Mouse (Mus musculus): ENCODE measurements around the gene Gpr50. TPM values are rescaled to one million over a fixed set of nuclear protein-coding genes. Genes with fewer than 3 reads are reported as not detected.

Gpr50 gene
- polyA plus RNA-seq, 2 experiments, result 2.0 to 3.4 TPM

DNA sequence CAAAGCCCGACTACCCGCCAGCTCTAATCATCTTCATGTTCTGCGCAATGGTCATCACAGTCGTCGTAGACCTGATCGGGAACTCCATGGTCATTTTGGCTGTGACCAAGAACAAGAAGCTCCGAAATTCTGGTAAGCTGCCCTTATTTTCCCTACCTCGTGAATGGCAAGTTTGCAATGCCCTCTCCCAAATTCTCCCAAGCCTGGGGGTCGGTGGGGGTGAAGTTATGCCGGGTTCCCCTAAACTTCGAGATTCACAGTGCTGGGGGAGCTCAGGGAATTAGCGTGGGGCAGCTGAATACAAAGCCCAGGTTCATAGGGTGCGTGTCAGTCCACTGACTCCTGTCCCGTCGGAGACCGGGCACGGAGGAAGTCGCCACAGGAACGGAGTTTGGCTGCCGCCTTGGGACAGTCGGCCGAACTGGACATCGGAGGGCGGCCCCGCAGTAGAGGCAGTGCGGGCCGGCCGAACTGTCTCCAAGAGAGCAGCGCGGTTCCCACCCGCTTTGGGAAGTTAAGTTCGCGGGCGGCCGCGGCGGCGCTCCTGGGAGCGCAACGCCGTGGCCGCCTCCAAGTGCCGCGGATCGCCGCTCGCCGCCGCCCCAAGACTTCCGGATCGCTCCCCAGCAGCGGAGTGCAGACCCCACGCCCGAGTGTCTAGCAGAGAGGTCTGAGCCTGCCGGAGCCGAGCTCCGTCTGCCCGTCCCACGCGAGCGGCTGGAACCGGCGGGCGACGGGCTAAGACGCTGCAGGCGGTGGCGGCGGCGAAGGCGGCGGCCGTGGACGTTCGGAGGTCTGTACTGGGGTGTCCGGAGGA lies 612 bp downstream of the Gpr50 start:
- WGBS, result 20% methylated on average over 73 of the region's 76 CpGs
- H3K9ac ChIP-seq (ENCODE audit: low read depth, low read length, severe bottlenecking), result peak overlapping the region; percentile 40
- H3K27me3 ChIP-seq (ENCODE audit: control insufficient read depth, insufficient read depth, low read length), result peaks cover 47% of the 10 kb centered on the region
- H3K4me2 ChIP-seq (replicated peaks; ENCODE audit: low read depth, low read length, severe bottlenecking), result peak overlapping the region; percentile 58
- no peaks in the 10 kb centered on the region for H3K4me1 ChIP-seq (ENCODE audit: control insufficient read depth, insufficient read depth, low read length)
- DNase-seq (ENCODE audit: low spot score) (no peak), ATAC-seq (ENCODE audit: low FRiP score, low read depth) (no peak)
- H3K9me3 ChIP-seq (ENCODE audit: control insufficient read depth, low read length), result peaks cover 8% of the 10 kb centered on the region
- H3K27ac ChIP-seq (replicated peaks; ENCODE audit: low read depth, low read length), result no peak overlapping the region
- H3K4me3 ChIP-seq (replicated peaks; ENCODE audit: low read length), result peak overlapping the region; percentile 40
- TF ChIP-seq POLR2A (IDR thresholded peaks at IDR 0.05; ENCODE audit: borderline replicate concordance, extremely low read depth, insufficient read depth, insufficient read length), result no peak
- H3K36me3 ChIP-seq (ENCODE audit: control insufficient read depth, insufficient read depth, low read length), result no peaks in the 10 kb centered on the region

DNA sequence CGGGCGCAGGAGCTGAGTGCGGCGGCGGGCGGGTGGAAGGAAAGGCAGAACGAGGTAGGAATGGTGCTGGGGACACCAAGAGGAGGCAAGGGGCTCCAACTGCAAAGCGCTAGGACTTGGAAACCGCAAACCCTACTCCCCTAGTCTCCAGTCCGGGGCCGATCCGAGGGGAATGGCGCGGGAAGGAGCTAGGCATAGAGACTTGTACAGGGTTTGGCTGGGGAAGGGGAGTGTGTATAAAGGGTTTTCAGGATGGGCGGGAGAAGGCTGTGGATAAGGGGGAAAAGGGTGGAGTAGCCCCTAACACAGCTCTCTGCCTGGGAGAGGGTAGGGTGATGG lies 1.2 kb downstream of the Gpr50 start:
- Histone ChIP-seq H3K4me3 (replicated peaks; ENCODE audit: low read length) (peak overlapping the region; percentile 40), H3K9me3 (ENCODE audit: control insufficient read depth, low read length) (peaks cover 8% of the 10 kb centered on the region), H3K4me2 (replicated peaks; ENCODE audit: low read depth, low read length, severe bottlenecking) (peak overlapping the region; percentile 58), H3K9ac (ENCODE audit: low read depth, low read length, severe bottlenecking) (peak overlapping the region; percentile 40; the same call in 1 of the 2 replicates), H3K27me3 (ENCODE audit: control insufficient read depth, insufficient read depth, low read length) (peaks cover 47% of the 10 kb centered on the region), H3K36me3 (ENCODE audit: control insufficient read depth, insufficient read depth, low read length) (no peaks in the 10 kb centered on the region), H3K27ac (replicated peaks; ENCODE audit: low read depth, low read length) (no peak overlapping the region), H3K4me1 (ENCODE audit: control insufficient read depth, insufficient read depth, low read length) (no peaks in the 10 kb centered on the region)
- ATAC-seq (ENCODE audit: low FRiP score, low read depth) (no peak), DNase-seq (ENCODE audit: low spot score) (no peak)
- 16% methylated on average over 15 of the region's 15 CpGs for WGBS
- TF ChIP-seq POLR2A (IDR thresholded peaks at IDR 0.05; ENCODE audit: borderline replicate concordance, extremely low read depth, insufficient read depth, insufficient read length), result no peak

DNA sequence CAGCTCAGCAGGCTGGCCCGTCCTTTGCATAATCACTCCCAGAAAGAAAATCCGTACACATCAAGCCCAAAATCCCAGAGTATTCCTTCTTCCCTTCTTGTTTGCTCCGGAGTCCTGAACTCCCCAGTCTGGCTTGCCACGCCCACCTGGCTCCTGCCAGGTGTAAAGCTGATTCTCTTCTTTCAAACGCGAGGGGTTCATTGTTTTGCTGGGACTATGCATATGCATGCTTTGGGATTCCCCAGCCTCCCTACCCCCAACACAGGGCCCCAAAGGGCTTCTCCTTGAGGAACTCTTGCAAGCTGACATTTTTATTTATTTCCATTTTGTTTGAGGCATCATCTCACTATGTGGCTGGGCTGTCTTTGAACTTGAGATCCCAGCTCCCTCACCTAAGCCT lies 6.8 kb downstream of the Gpr50 start:
- 18% methylated on average over 6 of the region's 6 CpGs for WGBS
- no peak for TF ChIP-seq POLR2A (IDR thresholded peaks at IDR 0.05; ENCODE audit: borderline replicate concordance, extremely low read depth, insufficient read depth, insufficient read length)

DNA sequence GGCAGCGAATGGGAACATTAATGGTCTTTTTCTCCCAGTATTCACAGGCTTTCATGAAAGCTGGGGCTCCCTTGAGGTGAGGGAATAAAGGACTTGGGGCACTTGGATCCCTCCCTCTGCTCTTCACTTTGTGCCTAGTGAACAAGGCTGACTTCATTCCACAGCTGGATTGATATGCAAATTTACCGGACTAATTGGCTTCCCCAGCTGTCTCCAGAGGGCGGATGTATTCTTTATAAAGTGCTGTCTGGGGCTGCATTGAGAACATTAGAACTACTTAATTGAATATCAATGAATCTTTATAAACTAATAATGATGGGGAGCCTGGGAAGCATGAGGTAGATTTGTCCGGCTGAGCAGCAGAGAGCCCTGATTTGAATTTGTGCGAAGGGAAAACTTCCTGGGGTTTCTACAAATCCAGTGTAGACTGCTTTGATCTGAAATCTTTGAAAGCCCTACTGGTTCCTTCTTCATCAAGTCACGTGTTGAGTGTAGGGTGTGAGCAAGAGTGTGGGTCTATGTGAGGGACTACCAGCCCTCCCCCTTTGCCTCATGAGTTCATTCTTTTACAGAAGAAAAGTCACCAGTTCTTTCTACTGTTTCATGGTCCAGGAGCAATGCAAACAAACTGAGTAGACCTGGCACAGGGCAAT lies 37.5 kb downstream of the Gpr50 start:
- Histone ChIP-seq H3K27ac (replicated peaks; ENCODE audit: low read depth, low read length) (no peak overlapping the region), H3K4me2 (replicated peaks; ENCODE audit: low read depth, low read length, severe bottlenecking) (no peak overlapping the region), H3K4me3 (replicated peaks; ENCODE audit: low read length) (no peak overlapping the region), H3K9ac (ENCODE audit: low read depth, low read length, severe bottlenecking) (no peak overlapping the region), H3K4me1 (ENCODE audit: control insufficient read depth, insufficient read depth, low read length) (no peaks in the 10 kb centered on the region), H3K9me3 (ENCODE audit: control insufficient read depth, low read length) (no peaks in the 10 kb centered on the region), H3K36me3 (ENCODE audit: control insufficient read depth, insufficient read depth, low read length) (no peaks in the 10 kb centered on the region), H3K27me3 (ENCODE audit: control insufficient read depth, insufficient read depth, low read length) (no peaks in the 10 kb centered on the region)
- DNase-seq (ENCODE audit: low spot score), result no peak
- 21% methylated on average over 6 of the region's 6 CpGs for WGBS
- no peak for ATAC-seq (ENCODE audit: low FRiP score, low read depth)
- no peak for TF ChIP-seq POLR2A (IDR thresholded peaks at IDR 0.05; ENCODE audit: borderline replicate concordance, extremely low read depth, insufficient read depth, insufficient read length)

More for the DNA sequence above, 6.8 kb downstream of the Gpr50 start:
- Histone ChIP-seq H3K9me3 (ENCODE audit: control insufficient read depth, low read length) (no peaks in the 10 kb centered on the region), H3K27ac (replicated peaks; ENCODE audit: low read depth, low read length) (no peak overlapping the region), H3K9ac (ENCODE audit: low read depth, low read length, severe bottlenecking) (no peak overlapping the region), H3K4me2 (replicated peaks; ENCODE audit: low read depth, low read length, severe bottlenecking) (no peak overlapping the region), H3K4me1 (ENCODE audit: control insufficient read depth, insufficient read depth, low read length) (no peaks in the 10 kb centered on the region), H3K27me3 (ENCODE audit: control insufficient read depth, insufficient read depth, low read length) (peaks cover 11% of the 10 kb centered on the region; the same call in 1 of the 2 replicates), H3K4me3 (replicated peaks; ENCODE audit: low read length) (no peak overlapping the region), H3K36me3 (ENCODE audit: control insufficient read depth, insufficient read depth, low read length) (no peaks in the 10 kb centered on the region)
- no peak for DNase-seq (ENCODE audit: low spot score)
- ATAC-seq (ENCODE audit: low FRiP score, low read depth), result no peak

Other genes with a start within 250 kb of the Gpr50 start
- gene Cd99l2, start 170.8 kb upstream of the Gpr50 start, polyA plus RNA-seq (2012; rRNA removed), result 27.5 and 30.6 TPM in 2 replicates
- gene Cd99l2, start 170.8 kb upstream of the Gpr50 start, polyA plus RNA-seq (2014; fragmentation: Nextera tagmentation; extraction: Ambion mirVana), result 28.2 and 28.8 TPM in 2 replicates
- 123 and 181 TPM in 2 replicates for gene Hmgb3, start 107.7 kb upstream of the Gpr50 start, polyA plus RNA-seq (2012; rRNA removed)
- gene Hmgb3, start 107.7 kb upstream of the Gpr50 start, polyA plus RNA-seq (2014; fragmentation: Nextera tagmentation; extraction: Ambion mirVana), result 167 and 196 TPM in 2 replicates
- 13.5 and 13.8 TPM in 2 replicates for gene Vma21, start 152.3 kb downstream of the Gpr50 start, polyA plus RNA-seq (2012; rRNA removed)
- gene Vma21, start 152.3 kb downstream of the Gpr50 start, polyA plus RNA-seq (2014; fragmentation: Nextera tagmentation; extraction: Ambion mirVana), result 38.1 and 39.7 TPM in 2 replicates